Mouse (Mus musculus) lung, postnatal 0 days (tissue): ENCODE data around the gene Nav1. TPM values are rescaled to one million over a fixed set of nuclear protein-coding genes. Genes with fewer than 3 reads are reported as not detected.

Experiments used
- ATAC-seq: fragments of 200-750 bp; cut with Nextera tagmentation; 2 replicates; pipeline ENCODE4 v1.8.0; 2017; ENCODE audit warnings: moderate library complexity
- DNase-seq: peaks from one replicate; pipeline ENCODE4 v3.0.0-alpha.2; 2016; ENCODE audit warnings: low spot score
- H3K27ac ChIP-seq: fragments of 300-500 bp; sonication (generic); 2 replicates; pipeline ENCODE4 v1.5.1; 2014; ENCODE audit warnings: antibody characterized with exemption, mild to moderate bottlenecking, low read length, mixed read lengths
- H3K27me3 ChIP-seq: fragments of 300-500 bp; sonication (generic); replicated peaks from 2 replicates; pipeline ENCODE4 v1.6.1; 2014; ENCODE audit warnings: low read length, mixed read lengths; ENCODE audit not compliant: insufficient read depth
- H3K36me3 ChIP-seq: fragments of 300-500 bp; sonication (generic); 2 replicates; pipeline ENCODE4 v1.6.1; 2014; ENCODE audit warnings: low read length, mixed read lengths; ENCODE audit not compliant: insufficient read depth
- H3K4me1 ChIP-seq: fragments of 300-500 bp; sonication (generic); 2 replicates; pipeline ENCODE4 v1.6.1; 2014; ENCODE audit warnings: antibody characterized with exemption, low read depth, low read length, mixed read lengths; ENCODE audit not compliant: insufficient read depth
- H3K4me2 ChIP-seq: fragments of 300-500 bp; sonication (generic); replicated peaks from 2 replicates; pipeline ENCODE4 v1.6.1; 2014; ENCODE audit warnings: low read depth, mild to moderate bottlenecking, low read length, moderate library complexity, mixed read lengths
- H3K4me3 ChIP-seq: fragments of 300-500 bp; sonication (generic); 2 replicates; pipeline ENCODE4 v1.5.1; 2014; ENCODE audit warnings: low read depth, low read length
- H3K9ac ChIP-seq: fragments of 300-500 bp; sonication (generic); replicated peaks from 2 replicates; pipeline ENCODE4 v1.6.1; 2014; ENCODE audit warnings: low read depth, mild to moderate bottlenecking
- H3K9me3 ChIP-seq: fragments of 300-500 bp; sonication (generic); 2 replicates; pipeline ENCODE4 v1.6.1; 2016; ENCODE audit warnings: low read length, mixed read lengths
- CTCF ChIP-seq: IDR thresholded peaks from 2 replicates; pipeline ENCODE4 v1.5.1; 2016; ENCODE audit warnings: antibody characterized with exemption, mild to moderate bottlenecking
- EP300 ChIP-seq: IDR thresholded peaks from 2 replicates; pipeline ENCODE4 v1.6.1; 2016; ENCODE audit warnings: antibody characterized with exemption, mild to moderate bottlenecking, control low read depth
- WGBS: fragments of 180-500 bp; shearing (Covaris S2); extraction: QIAGEN DNeasy Blood & Tissue Kit; methylation state at CpG from one replicate; pipeline ENCODE4 v1.1.7; 2014; 5-methylcytosine and 5-hydroxymethylcytosine counted together
- polyA plus RNA-seq: library from polyadenylated mRNA; unstranded; fragments of >200 nt; fragmentation: Nextera tagmentation; extraction: Ambion mirVana; gene quantifications from 2 replicates; pipeline ENCODE4 v1.2.1, GENCODE M21; 2015

The Nav1 gene
- polyA plus RNA-seq, 1 experiment from 2014 or later = 5.7 TPM

DNA sequence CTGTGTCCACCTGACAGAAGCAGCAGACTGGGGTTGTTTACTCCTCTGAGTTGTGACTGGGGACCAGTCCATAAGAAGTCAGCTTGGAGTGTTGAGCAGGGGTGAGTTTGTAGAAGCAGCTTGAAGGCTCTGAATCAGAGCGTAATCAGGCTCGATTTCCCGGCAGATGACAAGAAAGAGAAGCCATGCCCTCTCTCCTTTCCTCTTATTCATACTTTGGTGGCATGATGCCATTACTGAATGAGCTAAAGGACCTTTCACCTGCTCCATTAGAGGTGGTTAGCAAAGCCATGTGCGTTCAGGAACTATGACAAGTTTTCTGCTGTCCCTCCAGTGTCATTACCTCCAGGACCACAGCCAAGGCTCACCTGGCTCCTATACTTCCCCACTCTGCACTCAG lies 2.5 kb upstream of the Nav1 start:
- no peak for DNase-seq
- no peaks in the 10 kb centered on the region for H3K36me3 ChIP-seq
- no peak for TF ChIP-seq CTCF
- no peak for TF ChIP-seq EP300
- no peak overlapping the region for H3K9ac ChIP-seq
- H3K4me3 ChIP-seq = no peak overlapping the region
- ATAC-seq = no peak
- H3K4me1 ChIP-seq = no peaks in the 10 kb centered on the region
- 74% methylated on average over 4 of the region's 4 CpGs for WGBS
- H3K27ac ChIP-seq = no peak overlapping the region
- no peaks in the 10 kb centered on the region for H3K27me3 ChIP-seq
- H3K9me3 ChIP-seq = no peaks in the 10 kb centered on the region
- no peak overlapping the region for H3K4me2 ChIP-seq

DNA sequence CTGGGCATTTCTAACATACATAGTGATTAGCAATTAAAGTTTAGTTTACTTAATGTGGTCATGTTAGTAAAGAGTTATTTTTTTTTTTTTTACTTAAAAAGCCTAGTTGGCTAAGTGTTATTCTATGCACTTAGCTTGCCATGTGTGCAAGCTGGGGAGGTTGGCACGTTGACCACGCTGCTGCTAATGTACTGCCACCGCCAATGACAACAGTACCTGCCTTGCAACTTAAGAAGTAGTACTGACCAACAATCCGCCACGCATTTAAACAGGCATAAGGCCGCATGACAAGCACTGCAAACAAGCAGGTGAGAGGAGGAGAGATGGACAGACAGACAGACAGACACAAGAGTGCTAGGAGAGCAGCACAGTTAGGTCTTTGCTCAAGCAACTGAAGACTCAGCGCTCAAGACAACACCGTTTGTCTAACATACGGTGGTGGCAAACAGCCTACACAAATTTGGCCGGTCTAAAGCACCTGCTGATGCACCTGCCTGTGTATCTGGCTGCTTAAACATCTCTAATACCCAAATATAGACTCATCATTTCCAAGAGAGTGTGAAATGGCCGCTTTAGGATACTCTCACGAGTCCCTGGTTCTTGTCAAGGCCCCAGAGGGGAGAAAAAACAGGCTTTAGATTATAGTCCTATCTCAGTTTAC lies 610 bp downstream of the Nav1 start:
- no peak overlapping the region for H3K27ac ChIP-seq
- no peak overlapping the region for H3K4me3 ChIP-seq
- ATAC-seq = no peak
- no peaks in the 10 kb centered on the region for H3K27me3 ChIP-seq
- no peaks in the 10 kb centered on the region for H3K4me1 ChIP-seq
- H3K36me3 ChIP-seq = no peaks in the 10 kb centered on the region
- 88% methylated on average over 12 of the region's 12 CpGs for WGBS
- TF ChIP-seq CTCF = no peak
- no peak for TF ChIP-seq EP300
- no peaks in the 10 kb centered on the region for H3K9me3 ChIP-seq
- H3K9ac ChIP-seq = no peak overlapping the region
- H3K4me2 ChIP-seq = no peak overlapping the region
- DNase-seq = no peak

DNA sequence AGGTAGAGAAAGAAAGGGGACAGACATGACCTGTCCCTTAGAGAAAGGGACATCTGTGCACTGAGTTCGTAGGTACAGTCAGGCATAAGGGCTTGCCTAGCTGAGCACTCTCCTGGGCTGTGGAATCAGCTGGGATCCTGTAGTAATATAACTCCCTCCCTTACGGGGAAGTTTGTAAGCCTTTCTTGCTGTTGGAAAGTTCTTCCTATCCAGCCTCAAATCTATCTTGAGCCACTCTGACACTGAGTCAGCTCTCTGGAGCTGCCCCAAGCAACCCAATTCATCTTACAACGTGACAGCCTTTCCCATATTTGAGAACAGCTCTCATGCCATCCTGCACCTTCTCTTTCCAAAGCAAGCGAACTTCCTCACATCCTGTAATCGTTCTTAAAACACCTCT lies 1.6 kb downstream of the Nav1 start:
- Histone ChIP-seq H3K9ac (no peak overlapping the region), H3K4me1 (no peaks in the 10 kb centered on the region), H3K27ac (no peak overlapping the region), H3K27me3 (no peaks in the 10 kb centered on the region), H3K9me3 (no peaks in the 10 kb centered on the region), H3K4me2 (no peak overlapping the region), H3K36me3 (no peaks in the 10 kb centered on the region), H3K4me3 (no peak overlapping the region)
- ATAC-seq = no peak
- TF ChIP-seq EP300 = no peak
- no peak for TF ChIP-seq CTCF
- no peak for DNase-seq
- WGBS = 64% methylated on average over 5 of the region's 5 CpGs

DNA sequence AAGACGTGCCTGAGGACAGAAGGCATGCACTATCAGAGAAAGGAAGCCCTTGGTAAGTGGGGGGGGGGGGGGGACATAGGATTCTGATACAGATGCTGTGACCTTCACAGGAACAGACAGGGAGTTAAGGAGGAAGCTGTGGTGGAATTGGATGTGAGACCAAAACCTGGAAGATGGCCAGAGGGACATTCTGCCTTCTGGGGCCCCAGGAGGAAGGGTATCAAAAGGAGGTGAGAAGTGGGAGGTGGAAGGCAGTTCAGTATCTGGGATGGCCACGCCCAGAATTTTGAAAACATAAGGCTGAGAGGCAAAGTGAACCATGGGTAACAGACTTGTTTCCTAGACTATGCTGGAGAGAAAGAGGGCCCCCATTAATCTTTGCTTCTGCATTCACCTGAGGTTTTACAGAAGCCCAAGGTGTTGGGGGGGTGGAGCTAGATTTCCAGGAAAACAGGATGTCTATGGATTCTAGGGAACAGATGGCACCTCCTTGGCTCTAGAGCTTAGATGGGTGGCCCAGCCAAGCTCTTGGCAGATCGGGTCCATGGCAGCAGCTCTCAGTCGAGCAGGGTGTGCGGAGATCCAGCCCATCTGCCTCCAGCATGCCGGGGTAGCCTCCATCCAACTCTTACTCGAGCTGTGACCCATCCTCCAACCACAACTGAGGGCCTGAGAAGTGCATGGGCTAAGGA lies 2.6 kb downstream of the Nav1 start:
- Histone ChIP-seq H3K27ac (no peak overlapping the region), H3K27me3 (no peaks in the 10 kb centered on the region), H3K9me3 (no peaks in the 10 kb centered on the region), H3K36me3 (0 out of 2 replicates have a peak, but pooled peaks cover 4% of the 10 kb centered on the region), H3K4me2 (no peak overlapping the region), H3K4me3 (no peak overlapping the region), H3K4me1 (no peaks in the 10 kb centered on the region), H3K9ac (no peak overlapping the region)
- WGBS = 67% methylated on average over 7 of the region's 7 CpGs
- ATAC-seq (no peak), DNase-seq (no peak)
- TF ChIP-seq CTCF (no peak), EP300 (no peak)

DNA sequence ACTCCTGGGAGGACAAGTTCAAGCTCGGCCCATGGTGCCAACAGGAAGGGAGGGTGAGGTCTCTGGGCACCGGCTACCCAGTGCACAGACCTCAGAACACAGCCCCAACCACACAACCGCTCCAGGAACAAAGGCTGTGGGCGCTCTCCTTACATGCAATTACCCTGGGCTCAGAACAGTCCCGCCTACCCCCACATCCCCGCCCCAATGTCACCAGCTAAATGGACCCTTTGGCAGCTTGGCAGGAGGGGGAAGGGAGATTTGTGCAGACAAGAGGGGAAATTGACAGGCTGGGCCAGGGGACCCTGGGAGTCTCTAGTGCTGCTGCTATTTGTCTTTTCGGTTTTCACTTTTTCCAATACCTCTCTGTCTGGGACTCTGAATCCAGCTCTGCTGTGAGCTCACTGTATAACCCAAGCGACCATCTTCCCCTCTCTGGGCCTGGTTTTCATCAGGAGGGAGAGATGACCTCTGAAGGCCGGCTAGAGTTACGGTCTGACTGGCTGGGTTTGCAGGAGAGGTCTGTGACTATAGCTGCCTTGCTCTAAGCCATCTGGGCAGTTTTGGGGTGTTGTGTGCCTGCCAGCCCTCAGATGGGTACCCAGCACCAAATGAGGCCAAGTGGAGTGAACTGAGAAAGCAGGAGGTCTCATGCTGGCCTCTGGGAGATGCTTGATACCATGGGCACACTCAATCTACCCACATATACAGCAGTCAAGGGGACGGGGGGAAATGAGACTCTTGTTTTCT lies 3.8 kb downstream of the Nav1 start:
- TF ChIP-seq CTCF = no peak
- no peak for TF ChIP-seq EP300
- 74% methylated on average over 11 of the region's 11 CpGs for WGBS

More for the DNA sequence above, 3.8 kb downstream of the Nav1 start:
- no peak overlapping the region for H3K4me3 ChIP-seq
- no peaks in the 10 kb centered on the region for H3K27me3 ChIP-seq
- H3K4me2 ChIP-seq = no peak overlapping the region
- no peak overlapping the region for H3K9ac ChIP-seq
- no peak for DNase-seq
- ATAC-seq = no peak
- no peaks in the 10 kb centered on the region for H3K4me1 ChIP-seq
- H3K36me3 ChIP-seq = 0 out of 2 replicates have a peak, but pooled peaks cover 4% of the 10 kb centered on the region
- no peak overlapping the region for H3K27ac ChIP-seq
- no peaks in the 10 kb centered on the region for H3K9me3 ChIP-seq
